Mouse (Mus musculus): ENCODE data around the gene Stfa1.
"Not testable (repeated sequence)": the region's sequence is repeated elsewhere in the genome, so short reads cannot be mapped to it uniquely, and the experiment has no call there.

Gene Stfa1

GRCm38 (mm10) chr16:36276796-36277195 is at the start of gene Stfa1:
TSS of gene Stfa1 (plus strand) at chr16:36276951.
- DNase-seq = not testable (repeated sequence)

GRCm38 (mm10) chr16:36260585-36260984 is 16.2 kb upstream of the Stfa1 start:
- not testable (repeated sequence) for DNase-seq

- DNase-seq = no peak
Measured at GRCm38 (mm10) chr16:36289140-36289539, 12.4 kb downstream of the Stfa1 start.

GRCm38 (mm10) chr16:36307631-36308030 is 30.9 kb downstream of the Stfa1 start:
- DNase-seq = no peak

GRCm38 (mm10) chr16:36316111-36316510 is 39.4 kb downstream of the Stfa1 start:
- DNase-seq = not testable (repeated sequence)

GRCm38 (mm10) chr16:36319286-36319685 is 42.5 kb downstream of the Stfa1 start:
- no peak for DNase-seq

GRCm38 (mm10) chr16:36334232-36334631 is 57.5 kb downstream of the Stfa1 start, which contains the start of gene BC117090:
TSS of gene BC117090 (minus strand) at chr16:36334332.
- no peak for DNase-seq
